Mouse (Mus musculus) heart, embryonic 11.5 days (tissue): ENCODE measurements around the gene Cacna2d4. TPM values are rescaled to one million over a fixed set of nuclear protein-coding genes. Genes with fewer than 3 reads are reported as not detected.

Source experiments
- ATAC-seq: fragments of 200-750 bp; cut with Nextera tagmentation; replicated peaks from 2 replicates; pipeline ENCODE4 v1.8.0; 2017; ENCODE audit warnings: moderate library complexity; ENCODE audit not compliant: insufficient number of reproducible peaks, low FRiP score, low TSS enrichment
- H3K27ac ChIP-seq: fragments of 300-500 bp; sonication (generic); 2 replicates; pipeline ENCODE4 v1.5.1; 2014; ENCODE audit warnings: mild to moderate bottlenecking, low read depth, low read length
- H3K27me3 ChIP-seq: fragments of 300-500 bp; sonication (generic); 2 replicates; pipeline ENCODE4 v1.6.1; 2014; ENCODE audit warnings: mild to moderate bottlenecking, low read length, mixed read lengths; ENCODE audit not compliant: control insufficient read depth, insufficient read depth
- H3K36me3 ChIP-seq: fragments of 300-500 bp; sonication (generic); 2 replicates; pipeline ENCODE4 v1.6.1; 2014; ENCODE audit warnings: mild to moderate bottlenecking, low read length, moderate library complexity, mixed read lengths; ENCODE audit not compliant: control insufficient read depth, insufficient read depth
- H3K4me1 ChIP-seq: fragments of 300-500 bp; sonication (generic); 2 replicates; pipeline ENCODE4 v1.6.1; 2014; ENCODE audit warnings: low read length; ENCODE audit not compliant: control insufficient read depth, insufficient read depth
- H3K4me2 ChIP-seq: fragments of 300-500 bp; sonication (generic); 2 replicates; pipeline ENCODE4 v1.6.1; 2014; ENCODE audit warnings: mild to moderate bottlenecking, moderate library complexity
- H3K4me3 ChIP-seq: fragments of 300-500 bp; sonication (generic); 2 replicates; pipeline ENCODE4 v1.5.1; 2014; ENCODE audit warnings: low read depth, low read length
- H3K9ac ChIP-seq: fragments of 300-500 bp; sonication (generic); 2 replicates; pipeline ENCODE4 v1.6.1; 2014; ENCODE audit warnings: mild to moderate bottlenecking, low read depth, low read length, moderate library complexity
- H3K9me3 ChIP-seq: fragments of 300-500 bp; sonication (generic); replicated peaks from 2 replicates; pipeline ENCODE4 v1.6.1; 2016; ENCODE audit warnings: low read length; ENCODE audit not compliant: control insufficient read depth
- WGBS: fragments of 180-500 bp; shearing (Covaris S2); extraction: QIAGEN DNeasy Blood & Tissue Kit; methylation state at CpG from one replicate; pipeline ENCODE4 v1.1.7; 2014; ENCODE audit not compliant: insufficient replicate concordance; 5-methylcytosine and 5-hydroxymethylcytosine counted together
- polyA plus RNA-seq: library from polyadenylated mRNA; unstranded; fragments of >200 nt; fragmentation: Nextera tagmentation; extraction: Ambion mirVana; gene quantifications from 2 replicates; pipeline ENCODE4 v1.2.1, GENCODE M21; 2014

Gene Cacna2d4
- polyA plus RNA-seq, 1 experiment from 2014 or later, result not detected

GRCm38 (mm10) chr6:119225731-119226130 lies 10.6 kb upstream of the Cacna2d4 start:
- Histone ChIP-seq H3K9me3 (no peaks in the 10 kb centered on the region), H3K4me3 (no peak overlapping the region), H3K27me3 (no peaks in the 10 kb centered on the region), H3K4me2 (no peak overlapping the region), H3K27ac (no peak overlapping the region), H3K36me3 (no peaks in the 10 kb centered on the region), H3K4me1 (0 out of 2 replicates have a peak, but pooled peaks cover 2% of the 10 kb centered on the region), H3K9ac (no peak overlapping the region)
- 84% methylated on average over 6 of the region's 6 CpGs for WGBS
- ATAC-seq, result no peak

- WGBS, result 81% methylated on average over 8 of the region's 8 CpGs
- H3K9ac ChIP-seq, result no peak overlapping the region
- H3K27me3 ChIP-seq, result no peaks in the 10 kb centered on the region
- no peak overlapping the region for H3K27ac ChIP-seq
- H3K4me2 ChIP-seq, result no peak overlapping the region
- ATAC-seq, result no peak
- H3K36me3 ChIP-seq, result no peaks in the 10 kb centered on the region
- H3K9me3 ChIP-seq, result no peaks in the 10 kb centered on the region
- H3K4me3 ChIP-seq, result no peak overlapping the region
- H3K4me1 ChIP-seq, result 0 out of 2 replicates have a peak, but pooled peaks cover 2% of the 10 kb centered on the region
Observed at GRCm38 (mm10) chr6:119227001-119227400, 9.3 kb upstream of the Cacna2d4 start.

- WGBS, result 76% methylated on average over 11 of the region's 11 CpGs
- Histone ChIP-seq H3K4me3 (no peak overlapping the region), H3K4me1 (0 out of 2 replicates have a peak, but pooled peaks cover 2% of the 10 kb centered on the region), H3K27ac (no peak overlapping the region), H3K36me3 (no peaks in the 10 kb centered on the region), H3K9me3 (no peaks in the 10 kb centered on the region), H3K4me2 (no peak overlapping the region), H3K27me3 (no peaks in the 10 kb centered on the region), H3K9ac (no peak overlapping the region)
- no peak for ATAC-seq
Observed at GRCm38 (mm10) chr6:119228861-119229603, 7.3 kb upstream of the Cacna2d4 start.

GRCm38 (mm10) chr6:119233066-119233465 lies 3.3 kb upstream of the Cacna2d4 start:
- ATAC-seq, result no peak
- no peak overlapping the region for H3K27ac ChIP-seq
- H3K4me3 ChIP-seq, result no peak overlapping the region
- no peaks in the 10 kb centered on the region for H3K4me1 ChIP-seq
- H3K4me2 ChIP-seq, result no peak overlapping the region
- WGBS, result 44% methylated on average over 3 of the region's 3 CpGs
- no peak overlapping the region for H3K9ac ChIP-seq
- no peaks in the 10 kb centered on the region for H3K36me3 ChIP-seq
- no peaks in the 10 kb centered on the region for H3K27me3 ChIP-seq
- no peaks in the 10 kb centered on the region for H3K9me3 ChIP-seq

GRCm38 (mm10) chr6:119235441-119235840 lies 885 bp upstream of the Cacna2d4 start:
- Histone ChIP-seq H3K27me3 (peaks cover 3% of the 10 kb centered on the region; the same call in 1 of the 2 replicates), H3K9ac (no peak overlapping the region), H3K9me3 (no peaks in the 10 kb centered on the region), H3K4me2 (no peak overlapping the region), H3K27ac (no peak overlapping the region), H3K4me1 (no peaks in the 10 kb centered on the region), H3K4me3 (no peak overlapping the region), H3K36me3 (no peaks in the 10 kb centered on the region)
- 68% methylated on average over 5 of the region's 5 CpGs for WGBS
- ATAC-seq, result no peak

- H3K4me1 ChIP-seq, result no peaks in the 10 kb centered on the region
- no peak for ATAC-seq
- H3K9me3 ChIP-seq, result no peaks in the 10 kb centered on the region
- H3K4me3 ChIP-seq, result no peak overlapping the region
- H3K9ac ChIP-seq, result no peak overlapping the region
- no peak overlapping the region for H3K4me2 ChIP-seq
- WGBS, result 67% methylated on average over 8 of the region's 8 CpGs
- peaks cover 6% of the 10 kb centered on the region; the same call in 1 of the 2 replicates for H3K27me3 ChIP-seq
- no peak overlapping the region for H3K27ac ChIP-seq
- no peaks in the 10 kb centered on the region for H3K36me3 ChIP-seq
Observed at GRCm38 (mm10) chr6:119237427-119237989, 1.2 kb downstream of the Cacna2d4 start.

GRCm38 (mm10) chr6:119239341-119240005 lies 3.1 kb downstream of the Cacna2d4 start:
- Histone ChIP-seq H3K27ac (no peak overlapping the region), H3K4me1 (no peaks in the 10 kb centered on the region), H3K9me3 (no peaks in the 10 kb centered on the region), H3K4me3 (no peak overlapping the region), H3K27me3 (peaks cover 6% of the 10 kb centered on the region; the same call in 1 of the 2 replicates), H3K36me3 (no peaks in the 10 kb centered on the region), H3K9ac (no peak overlapping the region), H3K4me2 (no peak overlapping the region)
- no peak for ATAC-seq
- WGBS, result 68% methylated on average over 5 of the region's 5 CpGs

- H3K9me3 ChIP-seq, result no peaks in the 10 kb centered on the region
- WGBS, result 64% methylated on average over 7 of the region's 7 CpGs
Observed at GRCm38 (mm10) chr6:119240256-119240655, 3.9 kb downstream of the Cacna2d4 start.

More at GRCm38 (mm10) chr6:119240256-119240655, 3.9 kb downstream of the Cacna2d4 start:
- Histone ChIP-seq H3K27me3 (peaks cover 6% of the 10 kb centered on the region; the same call in 1 of the 2 replicates), H3K9ac (no peak overlapping the region), H3K27ac (no peak overlapping the region), H3K4me2 (no peak overlapping the region), H3K4me1 (no peaks in the 10 kb centered on the region), H3K4me3 (no peak overlapping the region), H3K36me3 (no peaks in the 10 kb centered on the region)
- ATAC-seq, result no peak
